Mouse (Mus musculus): ENCODE data around the gene Cntn3. TPM values are rescaled to one million over a fixed set of nuclear protein-coding genes. Genes with fewer than 3 reads are reported as not detected.

Gene Cntn3
- polyA plus RNA-seq, 1 experiment from 2014 or later: 0.18 TPM

GRCm38 (mm10) chr6:102120003-102120402 is 452.9 kb downstream of the Cntn3 start:
- 91% methylated on average over 2 of the region's 2 CpGs for WGBS
- no peaks in the 10 kb centered on the region for H3K4me1 ChIP-seq
- H3K9me3 ChIP-seq (replicated peaks): no peaks in the 10 kb centered on the region
- no peaks in the 10 kb centered on the region for H3K27me3 ChIP-seq (ENCODE audit: low read depth, poor library complexity, severe bottlenecking)
- DNase-seq (ENCODE audit: low spot score): no peak
- H3K27ac ChIP-seq: no peak overlapping the region
- no peak overlapping the region for H3K4me3 ChIP-seq
- no peaks in the 10 kb centered on the region for H3K36me3 ChIP-seq

- H3K27ac ChIP-seq: no peak overlapping the region
- DNase-seq (ENCODE audit: low spot score): no peak
- H3K36me3 ChIP-seq: no peaks in the 10 kb centered on the region
- H3K9me3 ChIP-seq (replicated peaks): no peaks in the 10 kb centered on the region
- no peak overlapping the region for H3K4me3 ChIP-seq
- no peaks in the 10 kb centered on the region for H3K4me1 ChIP-seq
- H3K27me3 ChIP-seq (ENCODE audit: low read depth, poor library complexity, severe bottlenecking): no peaks in the 10 kb centered on the region
- WGBS: 65% methylated on average over 2 of the region's 2 CpGs
Observed at GRCm38 (mm10) chr6:102113629-102114028, 459.3 kb downstream of the Cntn3 start.
